Mouse (Mus musculus) thymus, adult 2 months (tissue): Measurements from ENCODE around the gene Nepn.

Source experiments
- CTCF ChIP-seq: fragments of 200-500 bp; IDR thresholded peaks from 2 replicates; pipeline ENCODE4 v1.5.1; 2012; ENCODE audit warnings: mild to moderate bottlenecking, control low read depth, low read length, moderate library complexity, borderline replicate concordance; ENCODE audit not compliant: control insufficient read depth, poor library complexity, insufficient read depth; ENCODE audit errors: extremely low read depth
- POLR2A ChIP-seq: fragments of 200-500 bp; IDR thresholded peaks from 2 replicates; pipeline ENCODE4 v1.6.1; 2012; ENCODE audit warnings: mild to moderate bottlenecking, low read length, control low read depth, moderate library complexity; ENCODE audit not compliant: control insufficient read depth, poor library complexity, insufficient read depth; ENCODE audit errors: extremely low read depth

GRCm38 (mm10) chr10:52426314-52426980, 37.7 kb downstream of the Nepn start:
- TF ChIP-seq POLR2A (no peak), CTCF (no peak)
